Mouse (Mus musculus): ENCODE data around the gene Klra7. TPM values are rescaled to one million over a fixed set of nuclear protein-coding genes. Genes with fewer than 3 reads are reported as not detected.

Gene Klra7
- 1.1 TPM in 1 of 4 replicates, not detected in the others for total RNA-seq (2023; ENCODE audit: inconsistent age)

GRCm38 (mm10) chr6:130233222-130233621 is at the start of gene Klra7:
Gene Klra7, minus strand, starts transcription at chr6:130233322.

GRCm38 (mm10) chr6:130281828-130282227 is 48.7 kb upstream of the Klra7 start, which contains the start of gene Klra10:
Gene Klra10, minus strand, starts transcription at chr6:130281928.

DNA sequence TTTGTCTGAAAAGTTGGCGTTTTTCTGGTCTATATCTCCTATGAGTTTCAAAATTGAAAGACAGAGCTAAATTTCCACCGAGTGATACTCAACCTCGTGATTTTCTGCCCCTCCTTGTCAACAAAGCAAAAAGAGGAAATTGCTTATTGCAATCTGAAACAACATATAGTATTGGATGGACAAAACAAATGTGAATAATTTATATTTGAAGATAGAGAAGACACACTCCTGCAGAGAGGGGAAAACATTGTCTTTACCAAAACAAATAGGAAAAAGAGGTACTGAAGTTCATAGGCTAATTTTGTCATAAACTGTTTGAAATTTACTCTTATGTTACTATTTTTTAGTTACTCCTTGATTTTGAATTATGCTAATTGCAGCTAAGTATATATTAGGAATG is 40.1 kb downstream of the Klra7 start, which contains the start of gene Klra9:
Gene Klra9, minus strand, starts transcription at position 101 of the 400 bp plus-strand sequence.

Other genes with a start within 250 kb of the Klra7 start
- not detected in 4 replicates for gene Klra6, start 206.4 kb downstream of the Klra7 start, total RNA-seq (2023; ENCODE audit: inconsistent age)
- 0.42 to 0.45 TPM in 2 of 4 replicates, not detected in the others for gene Klra4, start 166.1 kb downstream of the Klra7 start, total RNA-seq (2023; ENCODE audit: inconsistent age)
- gene Klra8, start 103.4 kb downstream of the Klra7 start, total RNA-seq (2023; ENCODE audit: inconsistent age): 0.67 to 1.3 TPM in 2 of 4 replicates, not detected in the others
- gene Klra9, start 40.2 kb downstream of the Klra7 start, total RNA-seq (2023; ENCODE audit: inconsistent age): not detected in 4 replicates
- gene Klra10, start 48.6 kb upstream of the Klra7 start, total RNA-seq (2023; ENCODE audit: inconsistent age): not detected in 4 replicates
- gene Klra3, start 104.3 kb upstream of the Klra7 start, total RNA-seq (2023; ENCODE audit: inconsistent age): 0.72 to 1.2 TPM (median 0.96 TPM) in 3 of 4 replicates, not detected in the other
- gene Klra1, start 153.6 kb upstream of the Klra7 start, total RNA-seq (2023; ENCODE audit: inconsistent age): 0.54 to 2.3 TPM (median 1.3 TPM) in 4 replicates